Mouse (Mus musculus) forebrain, embryonic 16.5 days (tissue): ENCODE results near the gene Kirrel3. TPM values are rescaled to one million over a fixed set of nuclear protein-coding genes. Genes with fewer than 3 reads are reported as not detected.

Source experiments
- ATAC-seq: fragments of 200-750 bp; cut with Nextera tagmentation; 2 replicates; pipeline ENCODE4 v1.8.0; 2017; ENCODE audit warnings: mild to moderate bottlenecking, moderate library complexity
- H3K27ac ChIP-seq: fragments of 300-500 bp; sonication (generic); 2 replicates; pipeline ENCODE4 v1.5.1; 2014; ENCODE audit warnings: low read length, control low read depth
- H3K27me3 ChIP-seq: fragments of 300-500 bp; sonication (generic); replicated peaks from 2 replicates; pipeline ENCODE4 v1.6.1; 2014; ENCODE audit warnings: low read length; ENCODE audit not compliant: control insufficient read depth, insufficient read depth
- H3K36me3 ChIP-seq: fragments of 300-500 bp; sonication (generic); 2 replicates; pipeline ENCODE4 v1.6.1; 2014; ENCODE audit not compliant: control insufficient read depth, insufficient read depth
- H3K4me1 ChIP-seq: fragments of 300-500 bp; sonication (generic); replicated peaks from 2 replicates; pipeline ENCODE4 v1.6.1; 2014; ENCODE audit warnings: low read length; ENCODE audit not compliant: control insufficient read depth, insufficient read depth
- H3K4me2 ChIP-seq: fragments of 300-500 bp; sonication (generic); 2 replicates; pipeline ENCODE4 v1.6.1; 2014; ENCODE audit warnings: mild to moderate bottlenecking, low read length, control low read depth
- H3K4me3 ChIP-seq: fragments of 300-500 bp; sonication (generic); replicated peaks from 2 replicates; pipeline ENCODE4 v1.5.1; 2014; ENCODE audit warnings: mild to moderate bottlenecking, low read length, control low read depth
- H3K9ac ChIP-seq: fragments of 300-500 bp; sonication (generic); replicated peaks from 2 replicates; pipeline ENCODE4 v1.6.1; 2014; ENCODE audit warnings: low read depth, low read length, control low read depth
- H3K9me3 ChIP-seq: fragments of 300-500 bp; sonication (generic); 2 replicates; pipeline ENCODE4 v1.6.1; 2016; ENCODE audit warnings: low read length; ENCODE audit not compliant: control insufficient read depth
- WGBS: fragments of 180-500 bp; shearing (Covaris S2); extraction: QIAGEN DNeasy Blood & Tissue Kit; methylation state at CpG from one replicate; pipeline ENCODE4 v1.1.7; 2014; 5-methylcytosine and 5-hydroxymethylcytosine counted together
- polyA plus RNA-seq: library from polyadenylated mRNA; unstranded; fragments of >200 nt; fragmentation: Nextera tagmentation; extraction: Ambion mirVana; gene quantifications from 2 replicates; pipeline ENCODE4 v1.2.1, GENCODE M21; 2015

The Kirrel3 gene
- polyA plus RNA-seq, 1 experiment from 2014 or later: 62.7 TPM

DNA sequence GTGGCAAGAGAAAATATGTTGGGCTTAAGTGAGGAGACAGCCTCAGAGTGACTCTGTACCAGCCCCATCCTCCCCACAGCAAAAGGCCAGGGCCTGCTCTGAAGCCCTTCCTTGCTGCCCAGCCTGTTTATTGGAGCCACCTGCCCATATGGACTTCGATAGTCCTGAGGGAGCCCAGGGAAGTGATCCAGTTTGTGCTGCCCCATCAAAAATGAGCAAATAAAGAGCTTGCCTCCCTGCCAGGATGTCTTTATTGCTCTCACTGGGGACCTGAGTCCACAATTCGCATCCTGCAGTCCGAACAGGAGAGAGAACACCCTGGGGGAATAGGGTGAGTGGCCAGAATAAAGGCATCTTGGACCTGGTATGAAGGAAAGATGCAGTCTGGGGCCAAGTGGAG is 143.1 kb downstream of the Kirrel3 start:
- H3K27me3 ChIP-seq: no peaks in the 10 kb centered on the region
- H3K4me1 ChIP-seq: no peaks in the 10 kb centered on the region
- WGBS: 82% methylated on average over 3 of the region's 3 CpGs

GRCm38 (mm10) chr9:34635696-34636095 is 150.0 kb downstream of the Kirrel3 start:
- 63% methylated on average over 6 of the region's 6 CpGs for WGBS
- Histone ChIP-seq H3K9ac (no peak overlapping the region), H3K4me3 (no peak overlapping the region), H3K36me3 (no peaks in the 10 kb centered on the region), H3K4me2 (no peak overlapping the region), H3K27ac (no peak overlapping the region), H3K9me3 (no peaks in the 10 kb centered on the region), H3K27me3 (no peaks in the 10 kb centered on the region), H3K4me1 (no peaks in the 10 kb centered on the region)
- ATAC-seq: no peak

More for the DNA sequence above, 143.1 kb downstream of the Kirrel3 start:
- H3K4me2 ChIP-seq: no peak overlapping the region
- H3K4me3 ChIP-seq: no peak overlapping the region
- H3K9me3 ChIP-seq: no peaks in the 10 kb centered on the region
- H3K9ac ChIP-seq: no peak overlapping the region
- H3K27ac ChIP-seq: no peak overlapping the region
- no peaks in the 10 kb centered on the region for H3K36me3 ChIP-seq
- ATAC-seq: no peak

GRCm38 (mm10) chr9:34643917-34644316 is 158.2 kb downstream of the Kirrel3 start:
- no peak overlapping the region for H3K4me3 ChIP-seq
- no peak overlapping the region for H3K27ac ChIP-seq
- H3K27me3 ChIP-seq: no peaks in the 10 kb centered on the region
- H3K4me2 ChIP-seq: no peak overlapping the region
- WGBS: 32% methylated on average over 3 of the region's 3 CpGs
- H3K36me3 ChIP-seq: no peaks in the 10 kb centered on the region
- H3K4me1 ChIP-seq: no peaks in the 10 kb centered on the region
- no peak overlapping the region for H3K9ac ChIP-seq
- ATAC-seq: no peak
- no peaks in the 10 kb centered on the region for H3K9me3 ChIP-seq

DNA sequence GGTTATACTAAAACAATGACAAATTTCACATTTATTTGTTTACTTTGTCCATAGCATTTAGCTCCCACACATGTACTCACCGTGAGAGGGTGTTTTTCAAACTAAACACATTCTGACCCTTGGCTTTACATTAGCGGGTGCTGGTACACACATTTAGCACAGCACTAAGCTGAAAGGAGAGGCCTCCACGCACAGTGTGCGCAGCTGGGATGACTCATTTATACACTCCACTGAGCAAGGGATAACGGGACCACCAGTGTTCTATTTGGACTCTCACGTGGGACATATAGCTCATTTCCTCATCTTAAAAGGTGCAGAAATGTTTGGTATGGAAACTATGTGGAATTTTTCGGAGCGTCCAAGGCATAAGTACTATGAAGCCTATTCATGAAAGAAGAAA is 158.7 kb downstream of the Kirrel3 start:
- no peaks in the 10 kb centered on the region for H3K27me3 ChIP-seq
- H3K9me3 ChIP-seq: no peaks in the 10 kb centered on the region
- no peak overlapping the region for H3K9ac ChIP-seq
- H3K4me3 ChIP-seq: no peak overlapping the region
- no peaks in the 10 kb centered on the region for H3K36me3 ChIP-seq
- no peak overlapping the region for H3K27ac ChIP-seq
- H3K4me2 ChIP-seq: no peak overlapping the region
- H3K4me1 ChIP-seq: no peaks in the 10 kb centered on the region
- ATAC-seq: no peak
- WGBS: 69% methylated on average over 8 of the region's 8 CpGs

DNA sequence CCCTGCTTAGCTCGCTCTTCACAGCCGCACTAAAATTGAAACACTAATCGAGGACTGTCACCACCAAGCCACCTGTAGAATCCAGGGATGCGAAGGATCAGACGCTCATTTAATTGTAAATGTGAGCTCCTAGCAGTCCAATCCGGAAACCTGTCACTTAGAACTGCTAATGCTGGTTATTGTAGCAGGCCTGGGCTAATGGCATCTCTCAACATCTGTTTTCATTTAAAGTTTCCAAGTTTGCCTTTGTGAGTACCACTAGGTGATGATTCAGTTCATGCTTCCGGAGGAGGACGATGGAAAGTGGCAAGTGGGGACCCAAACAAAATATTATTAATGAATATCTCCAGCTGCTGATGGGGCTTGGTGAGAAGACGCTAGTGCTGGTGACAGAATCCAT is 161.1 kb downstream of the Kirrel3 start:
- WGBS: 83% methylated on average over 9 of the region's 9 CpGs
- Histone ChIP-seq H3K36me3 (no peaks in the 10 kb centered on the region), H3K4me3 (no peak overlapping the region), H3K27me3 (no peaks in the 10 kb centered on the region), H3K9ac (no peak overlapping the region), H3K4me2 (no peak overlapping the region), H3K27ac (no peak overlapping the region), H3K4me1 (no peaks in the 10 kb centered on the region), H3K9me3 (no peaks in the 10 kb centered on the region)
- no peak for ATAC-seq

DNA sequence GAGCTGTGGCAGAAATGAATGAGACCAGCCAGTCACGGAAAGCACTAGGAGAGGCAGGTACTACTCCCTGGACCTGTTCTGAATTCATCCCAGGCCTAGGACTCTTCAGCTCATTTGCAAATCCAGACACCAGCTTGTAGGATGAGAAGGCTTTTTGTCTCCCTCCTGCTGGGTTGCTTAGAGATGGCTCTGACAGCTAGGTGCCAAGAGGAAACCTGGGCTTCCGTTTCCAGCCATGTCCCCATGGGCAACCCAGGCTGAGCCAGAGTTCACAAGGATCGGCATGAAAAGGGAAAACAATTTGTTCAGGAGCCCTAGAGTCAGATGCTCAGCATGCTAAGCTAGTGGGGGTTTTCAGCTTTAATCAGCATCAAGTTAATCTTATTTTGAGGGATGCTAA is 166.6 kb downstream of the Kirrel3 start:
- Histone ChIP-seq H3K9me3 (no peaks in the 10 kb centered on the region), H3K4me1 (no peaks in the 10 kb centered on the region), H3K36me3 (no peaks in the 10 kb centered on the region), H3K4me3 (no peak overlapping the region), H3K27ac (no peak overlapping the region), H3K4me2 (no peak overlapping the region), H3K27me3 (no peaks in the 10 kb centered on the region), H3K9ac (no peak overlapping the region)
- no peak for ATAC-seq
- 74% methylated on average over 3 of the region's 3 CpGs for WGBS

DNA sequence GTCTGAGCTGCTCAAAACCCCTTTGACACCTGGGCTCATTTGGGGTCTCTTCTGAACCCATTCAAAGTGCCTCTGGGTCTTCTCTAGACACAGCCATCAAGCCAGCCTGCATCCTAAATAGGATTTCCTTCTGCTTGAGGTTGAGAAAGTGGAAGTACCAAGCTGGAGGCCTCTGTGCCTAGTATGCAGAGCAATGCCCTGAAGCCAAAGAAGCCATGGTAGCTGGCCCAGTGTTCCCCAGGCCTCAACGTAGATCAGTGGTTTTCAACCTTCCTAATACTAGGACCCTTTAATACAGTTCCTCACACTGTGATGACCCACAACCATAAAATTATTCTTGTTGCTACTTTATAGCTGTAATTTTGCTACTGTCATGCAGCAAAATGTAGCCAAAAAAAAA is 167.4 kb downstream of the Kirrel3 start:
- no peak overlapping the region for H3K27ac ChIP-seq
- H3K4me1 ChIP-seq: no peaks in the 10 kb centered on the region
- H3K9ac ChIP-seq: no peak overlapping the region
- no peaks in the 10 kb centered on the region for H3K9me3 ChIP-seq
- no peaks in the 10 kb centered on the region for H3K36me3 ChIP-seq
- H3K4me3 ChIP-seq: no peak overlapping the region
- no peak for ATAC-seq
- no peaks in the 10 kb centered on the region for H3K27me3 ChIP-seq
- 72% methylated on average over 1 of the region's 1 CpGs for WGBS
- H3K4me2 ChIP-seq: no peak overlapping the region

GRCm38 (mm10) chr9:34660566-34660965 is 174.9 kb downstream of the Kirrel3 start:
- WGBS: 82% methylated on average over 1 of the region's 1 CpGs
- no peak for ATAC-seq
- Histone ChIP-seq H3K36me3 (no peaks in the 10 kb centered on the region), H3K27ac (no peak overlapping the region), H3K4me1 (peaks cover 15% of the 10 kb centered on the region), H3K9me3 (no peaks in the 10 kb centered on the region), H3K9ac (no peak overlapping the region), H3K4me2 (no peak overlapping the region), H3K4me3 (no peak overlapping the region), H3K27me3 (peaks cover 3% of the 10 kb centered on the region; the same call in 1 of the 2 replicates)

- WGBS: 44% methylated on average over 6 of the region's 6 CpGs
- H3K9ac ChIP-seq: no peak overlapping the region
- no peaks in the 10 kb centered on the region for H3K36me3 ChIP-seq
- H3K4me2 ChIP-seq: no peak overlapping the region
- no peak overlapping the region for H3K27ac ChIP-seq
- no peak overlapping the region for H3K4me3 ChIP-seq
- H3K9me3 ChIP-seq: no peaks in the 10 kb centered on the region
- H3K27me3 ChIP-seq: peaks cover 10% of the 10 kb centered on the region
- no peak for ATAC-seq
- H3K4me1 ChIP-seq: peaks cover 24% of the 10 kb centered on the region
Observed at GRCm38 (mm10) chr9:34663412-34663811, 177.7 kb downstream of the Kirrel3 start.
